Mouse (Mus musculus) cerebellum, adult 2 months (tissue): ENCODE data around the gene Lrriq3.

ENCODE experiments used
- CTCF ChIP-seq: fragments of 200-500 bp; IDR thresholded peaks from 2 replicates; pipeline ENCODE4 v1.5.1; 2011; ENCODE audit warnings: low read depth, mild to moderate bottlenecking, control low read depth, low read length, moderate library complexity, borderline replicate concordance; ENCODE audit not compliant: insufficient read depth
- POLR2A ChIP-seq: fragments of 200-500 bp; IDR thresholded peaks from 2 replicates; pipeline ENCODE4 v1.6.1; 2011; ENCODE audit warnings: low read length, control low read depth, borderline replicate concordance; ENCODE audit not compliant: insufficient read depth

- no peak for TF ChIP-seq POLR2A
- TF ChIP-seq CTCF = no peak
Observed at GRCm38 (mm10) chr3:155137737-155138136, 44.5 kb downstream of the Lrriq3 start.
